Mouse (Mus musculus) megakaryocyte, embryonic 14.5 days (primary cell): Measurements from ENCODE around the gene Yipf2.

Source experiments
- FLI1 ChIP-seq: IDR thresholded peaks from 2 replicates; pipeline ENCODE4 v1.6.1; 2012; ENCODE audit warnings: low read length, inconsistent platforms, mixed read lengths
- GATA1 ChIP-seq: IDR thresholded peaks from 3 replicates; pipeline ENCODE4 v1.6.1; 2012; ENCODE audit warnings: mixed read lengths, low read length, inconsistent platforms, borderline replicate concordance

DNA sequence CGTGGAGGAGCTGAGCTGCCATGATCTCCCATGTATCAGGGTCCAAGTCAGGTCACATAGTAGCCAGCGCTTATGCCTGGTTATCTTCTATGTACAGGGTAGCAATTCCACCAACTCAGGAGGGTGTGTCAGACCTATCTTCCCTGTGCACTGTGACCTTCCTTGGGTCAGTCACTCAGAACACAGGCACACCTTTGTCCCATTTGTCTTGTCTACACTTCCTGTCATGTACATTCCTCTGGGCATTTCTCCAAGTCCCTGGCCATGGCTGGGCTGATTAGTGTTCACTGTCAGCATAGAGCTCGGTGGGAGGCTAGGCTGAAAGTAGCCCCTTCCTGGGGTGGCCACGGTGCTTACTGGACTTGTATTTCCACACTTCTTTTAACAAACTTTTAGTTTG lies 34.3 kb downstream of the Yipf2 start:
- no peak for TF ChIP-seq GATA1
- TF ChIP-seq FLI1 = no peak
